Mouse (Mus musculus): Measurements from ENCODE around the gene Cdc42bpa. TPM values are rescaled to one million over a fixed set of nuclear protein-coding genes. Genes with fewer than 3 reads are reported as not detected.

Gene Cdc42bpa
- polyA plus RNA-seq, 1 experiment from 2014 or later = 15.1 TPM

GRCm38 (mm10) chr1:180181304-180181965, 221.2 kb downstream of the Cdc42bpa start:
- ATAC-seq (ENCODE audit: low FRiP score, low TSS enrichment) = 0 out of 2 replicates have a peak, but pooled peaks have one; percentile 43
- Histone ChIP-seq H3K4me2 (replicated peaks; ENCODE audit: low read depth, low read length) (no peak overlapping the region), H3K36me3 (ENCODE audit: insufficient read depth, low read length) (no peaks in the 10 kb centered on the region), H3K27ac (ENCODE audit: low read length) (no peak overlapping the region), H3K4me3 (ENCODE audit: low read length) (no peak overlapping the region), H3K9me3 (ENCODE audit: low read length) (no peaks in the 10 kb centered on the region), H3K4me1 (ENCODE audit: insufficient read depth, low read length) (no peaks in the 10 kb centered on the region), H3K9ac (replicated peaks; ENCODE audit: low read length) (no peak overlapping the region), H3K27me3 (ENCODE audit: insufficient read depth, low read length) (no peaks in the 10 kb centered on the region)
- WGBS = 85% methylated on average over 7 of the region's 7 CpGs

- Histone ChIP-seq H3K9ac (replicated peaks; ENCODE audit: low read length) (no peak overlapping the region), H3K27me3 (ENCODE audit: insufficient read depth, low read length) (no peaks in the 10 kb centered on the region), H3K9me3 (ENCODE audit: low read length) (no peaks in the 10 kb centered on the region), H3K4me1 (ENCODE audit: insufficient read depth, low read length) (no peaks in the 10 kb centered on the region), H3K4me2 (replicated peaks; ENCODE audit: low read depth, low read length) (no peak overlapping the region), H3K36me3 (ENCODE audit: insufficient read depth, low read length) (no peaks in the 10 kb centered on the region), H3K4me3 (ENCODE audit: low read length) (no peak overlapping the region), H3K27ac (ENCODE audit: low read length) (no peak overlapping the region)
- WGBS = 90% methylated on average over 9 of the region's 9 CpGs
- no peak for ATAC-seq (ENCODE audit: low FRiP score, low TSS enrichment)
Observed at GRCm38 (mm10) chr1:180181966-180182319, 221.7 kb downstream of the Cdc42bpa start.

- H3K4me3 ChIP-seq (ENCODE audit: low read length) = no peak overlapping the region
- H3K27ac ChIP-seq (ENCODE audit: low read length) = peak overlapping the region; percentile 13; the same call in 1 of the 2 replicates
- peak; percentile 13; the same call in 1 of the 2 replicates for ATAC-seq (ENCODE audit: low FRiP score, low TSS enrichment)
- no peaks in the 10 kb centered on the region for H3K27me3 ChIP-seq (ENCODE audit: insufficient read depth, low read length)
- H3K4me2 ChIP-seq (replicated peaks; ENCODE audit: low read depth, low read length) = no peak overlapping the region
- no peaks in the 10 kb centered on the region for H3K36me3 ChIP-seq (ENCODE audit: insufficient read depth, low read length)
- no peak overlapping the region for H3K9ac ChIP-seq (replicated peaks; ENCODE audit: low read length)
- WGBS = 54% methylated on average over 3 of the region's 3 CpGs
- no peaks in the 10 kb centered on the region for H3K4me1 ChIP-seq (ENCODE audit: insufficient read depth, low read length)
- H3K9me3 ChIP-seq (ENCODE audit: low read length) = no peaks in the 10 kb centered on the region
Observed at GRCm38 (mm10) chr1:180182731-180183130, 222.5 kb downstream of the Cdc42bpa start.

- no peak for ATAC-seq (ENCODE audit: low FRiP score, low TSS enrichment)
- Histone ChIP-seq H3K36me3 (ENCODE audit: insufficient read depth, low read length) (no peaks in the 10 kb centered on the region), H3K27ac (ENCODE audit: low read length) (no peak overlapping the region), H3K27me3 (ENCODE audit: insufficient read depth, low read length) (no peaks in the 10 kb centered on the region), H3K4me2 (replicated peaks; ENCODE audit: low read depth, low read length) (no peak overlapping the region), H3K9me3 (ENCODE audit: low read length) (no peaks in the 10 kb centered on the region), H3K9ac (replicated peaks; ENCODE audit: low read length) (no peak overlapping the region), H3K4me1 (ENCODE audit: insufficient read depth, low read length) (no peaks in the 10 kb centered on the region), H3K4me3 (ENCODE audit: low read length) (no peak overlapping the region)
- 87% methylated on average over 6 of the region's 6 CpGs for whole genome bisulfite sequencing
Observed at GRCm38 (mm10) chr1:180183525-180184159, 223.4 kb downstream of the Cdc42bpa start.

- Histone ChIP-seq H3K27me3 (ENCODE audit: insufficient read depth, low read length) (no peaks in the 10 kb centered on the region), H3K27ac (ENCODE audit: low read length) (no peak overlapping the region), H3K4me3 (ENCODE audit: low read length) (no peak overlapping the region), H3K4me2 (replicated peaks; ENCODE audit: low read depth, low read length) (no peak overlapping the region), H3K9me3 (ENCODE audit: low read length) (no peaks in the 10 kb centered on the region), H3K4me1 (ENCODE audit: insufficient read depth, low read length) (no peaks in the 10 kb centered on the region), H3K9ac (replicated peaks; ENCODE audit: low read length) (no peak overlapping the region), H3K36me3 (ENCODE audit: insufficient read depth, low read length) (no peaks in the 10 kb centered on the region)
- 46% methylated on average over 7 of the region's 7 CpGs for WGBS
- no peak for ATAC-seq (ENCODE audit: low FRiP score, low TSS enrichment)
Observed at GRCm38 (mm10) chr1:180184768-180185167, 224.5 kb downstream of the Cdc42bpa start.

- Histone ChIP-seq H3K27ac (ENCODE audit: low read length) (no peak overlapping the region), H3K27me3 (ENCODE audit: insufficient read depth, low read length) (no peaks in the 10 kb centered on the region), H3K4me1 (ENCODE audit: insufficient read depth, low read length) (no peaks in the 10 kb centered on the region), H3K36me3 (ENCODE audit: insufficient read depth, low read length) (no peaks in the 10 kb centered on the region), H3K4me2 (replicated peaks; ENCODE audit: low read depth, low read length) (no peak overlapping the region), H3K9me3 (ENCODE audit: low read length) (no peaks in the 10 kb centered on the region), H3K4me3 (ENCODE audit: low read length) (no peak overlapping the region), H3K9ac (replicated peaks; ENCODE audit: low read length) (no peak overlapping the region)
- ATAC-seq (ENCODE audit: low FRiP score, low TSS enrichment) = no peak
- 62% methylated on average over 5 of the region's 5 CpGs for WGBS
Observed at GRCm38 (mm10) chr1:180185877-180186276, 225.6 kb downstream of the Cdc42bpa start.

- no peak overlapping the region for H3K9ac ChIP-seq (replicated peaks; ENCODE audit: low read length)
- ATAC-seq (ENCODE audit: low FRiP score, low TSS enrichment) = no peak
- no peak overlapping the region for H3K4me2 ChIP-seq (replicated peaks; ENCODE audit: low read depth, low read length)
- H3K4me3 ChIP-seq (ENCODE audit: low read length) = no peak overlapping the region
- no peaks in the 10 kb centered on the region for H3K36me3 ChIP-seq (ENCODE audit: insufficient read depth, low read length)
- H3K4me1 ChIP-seq (ENCODE audit: insufficient read depth, low read length) = no peaks in the 10 kb centered on the region
- 75% methylated on average over 3 of the region's 3 CpGs for WGBS
- H3K27me3 ChIP-seq (ENCODE audit: insufficient read depth, low read length) = no peaks in the 10 kb centered on the region
- no peak overlapping the region for H3K27ac ChIP-seq (ENCODE audit: low read length)
- H3K9me3 ChIP-seq (ENCODE audit: low read length) = no peaks in the 10 kb centered on the region
Observed at GRCm38 (mm10) chr1:180186371-180186770, 226.1 kb downstream of the Cdc42bpa start.

GRCm38 (mm10) chr1:180188951-180189350, 228.7 kb downstream of the Cdc42bpa start:
- Histone ChIP-seq H3K36me3 (ENCODE audit: insufficient read depth, low read length) (no peaks in the 10 kb centered on the region), H3K9ac (replicated peaks; ENCODE audit: low read length) (no peak overlapping the region), H3K4me1 (ENCODE audit: insufficient read depth, low read length) (no peaks in the 10 kb centered on the region), H3K4me3 (ENCODE audit: low read length) (no peak overlapping the region), H3K27me3 (ENCODE audit: insufficient read depth, low read length) (no peaks in the 10 kb centered on the region), H3K4me2 (replicated peaks; ENCODE audit: low read depth, low read length) (no peak overlapping the region), H3K27ac (ENCODE audit: low read length) (no peak overlapping the region), H3K9me3 (ENCODE audit: low read length) (no peaks in the 10 kb centered on the region)
- ATAC-seq (ENCODE audit: low FRiP score, low TSS enrichment) = no peak
- 64% methylated on average over 4 of the region's 4 CpGs for WGBS

GRCm38 (mm10) chr1:180191112-180191511, 230.8 kb downstream of the Cdc42bpa start:
- H3K36me3 ChIP-seq (ENCODE audit: insufficient read depth, low read length) = no peaks in the 10 kb centered on the region
- ATAC-seq (ENCODE audit: low FRiP score, low TSS enrichment) = no peak
- no peak overlapping the region for H3K27ac ChIP-seq (ENCODE audit: low read length)
- H3K4me1 ChIP-seq (ENCODE audit: insufficient read depth, low read length) = peaks cover 7% of the 10 kb centered on the region
- WGBS = 73% methylated on average over 8 of the region's 8 CpGs
- no peak overlapping the region for H3K9ac ChIP-seq (replicated peaks; ENCODE audit: low read length)
- H3K27me3 ChIP-seq (ENCODE audit: insufficient read depth, low read length) = no peaks in the 10 kb centered on the region
- no peak overlapping the region for H3K4me3 ChIP-seq (ENCODE audit: low read length)
- H3K4me2 ChIP-seq (replicated peaks; ENCODE audit: low read depth, low read length) = no peak overlapping the region
- no peaks in the 10 kb centered on the region for H3K9me3 ChIP-seq (ENCODE audit: low read length)

- H3K9ac ChIP-seq (replicated peaks; ENCODE audit: low read length) = no peak overlapping the region
- no peaks in the 10 kb centered on the region for H3K9me3 ChIP-seq (ENCODE audit: low read length)
- WGBS = 56% methylated on average over 7 of the region's 7 CpGs
- H3K27me3 ChIP-seq (ENCODE audit: insufficient read depth, low read length) = no peaks in the 10 kb centered on the region
- no peak overlapping the region for H3K4me2 ChIP-seq (replicated peaks; ENCODE audit: low read depth, low read length)
- no peak overlapping the region for H3K4me3 ChIP-seq (ENCODE audit: low read length)
- no peak for ATAC-seq (ENCODE audit: low FRiP score, low TSS enrichment)
- no peak overlapping the region for H3K27ac ChIP-seq (ENCODE audit: low read length)
- H3K4me1 ChIP-seq (ENCODE audit: insufficient read depth, low read length) = peaks cover 7% of the 10 kb centered on the region
- H3K36me3 ChIP-seq (ENCODE audit: insufficient read depth, low read length) = no peaks in the 10 kb centered on the region
Observed at GRCm38 (mm10) chr1:180191651-180192220, 231.5 kb downstream of the Cdc42bpa start.

Measured in kidney, embryonic 16.5 days (tissue).